Mouse (Mus musculus) heart, adult 2 months (tissue): ENCODE data around the gene Fam76b. TPM values are rescaled to one million over a fixed set of nuclear protein-coding genes. Genes with fewer than 3 reads are reported as not detected.

Experiments
- DNase-seq, 2 experiments: peaks; one replicate each; pipeline ENCODE4 v3.0.0; 2021
- H3K27ac ChIP-seq: fragments of 200-600 bp; 2 replicates; pipeline ENCODE4 v1.8.1; 2022
- H3K27me3 ChIP-seq: fragments of 200-500 bp; 2 replicates; pipeline ENCODE4 v1.6.1; 2012; ENCODE audit warnings: mild to moderate bottlenecking, low read length, inconsistent platforms, mixed read lengths; ENCODE audit not compliant: control insufficient read depth, insufficient read depth
- H3K36me3 ChIP-seq: fragments of 200-500 bp; 2 replicates; pipeline ENCODE4 v1.6.1; 2012; ENCODE audit warnings: low read length, inconsistent platforms; ENCODE audit not compliant: control insufficient read depth, insufficient read depth
- H3K4me1 ChIP-seq: fragments of 200-500 bp; 2 replicates; pipeline ENCODE4 v1.6.1; 2011; ENCODE audit warnings: low read length; ENCODE audit not compliant: control insufficient read depth, insufficient read depth
- H3K4me3 ChIP-seq: fragments of 200-600 bp; 2 replicates; pipeline ENCODE4 v1.8.1; 2022
- H3K79me2 ChIP-seq: fragments of 200-500 bp; replicated peaks from 2 replicates; pipeline ENCODE4 v1.6.1; 2012; ENCODE audit warnings: mild to moderate bottlenecking, inconsistent platforms, low read length, moderate library complexity, mixed read lengths; ENCODE audit not compliant: control insufficient read depth, insufficient read depth
- H3K9ac ChIP-seq: fragments of 200-500 bp; 2 replicates; pipeline ENCODE4 v1.6.1; 2012; ENCODE audit warnings: low read depth, mild to moderate bottlenecking, control low read depth, inconsistent platforms, low read length, mixed read lengths
- CTCF ChIP-seq: fragments of 200-600 bp; IDR thresholded peaks from 2 replicates; pipeline ENCODE4 v1.8.1; 2022; ENCODE audit warnings: antibody characterized with exemption, mild to moderate bottlenecking, moderate library complexity
- EP300 ChIP-seq: fragments of 200-500 bp; IDR thresholded peaks from 2 replicates; pipeline ENCODE4 v1.6.1; 2011; ENCODE audit warnings: low read depth, low read length, control low read depth; ENCODE audit not compliant: insufficient read depth
- POLR2A ChIP-seq: fragments of 200-500 bp; IDR thresholded peaks from 2 replicates; pipeline ENCODE4 v1.6.1; 2011; ENCODE audit warnings: mild to moderate bottlenecking, low read depth, low read length, control low read depth; ENCODE audit not compliant: insufficient read depth
- WGBS: fragments of 180-500 bp; shearing (Covaris S2); methylation state at CpG from one replicate; pipeline ENCODE4 v1.1.7; 2018; 5-methylcytosine and 5-hydroxymethylcytosine counted together
- intact Hi-C: fragments of 180-260 bp; cut with DNase I; formaldehyde crosslinking; loops from one replicate; pipeline ENCODE4 v1.15.1; 2025
- polyA plus RNA-seq: library from polyadenylated mRNA; depleted of rRNA; stranded (reverse); fragments of >200 nt; gene quantifications from 2 replicates; pipeline ENCODE4 v1.2.3, GENCODE M21; 2012; rRNA removed
- total RNA-seq, 2 experiments: library from RNA; stranded (reverse); gene quantifications; 2 replicates each; pipeline ENCODE4 v1.2.3; 2021

Fam76b gene
- total and polyA plus RNA-seq, 3 experiments, result 3.7 to 7.6 (median 7.1) TPM

- WGBS, result 55% methylated on average over 5 of the region's 5 CpGs
- Histone ChIP-seq H3K4me3 (no peak overlapping the region), H3K36me3 (no peaks in the 10 kb centered on the region), H3K27me3 (no peaks in the 10 kb centered on the region), H3K9ac (no peak overlapping the region), H3K4me1 (no peaks in the 10 kb centered on the region), H3K79me2 (no peaks in the 10 kb centered on the region), H3K27ac (no peak overlapping the region)
- DNase-seq, result no peak
- no peak for TF ChIP-seq POLR2A
- TF ChIP-seq CTCF, result no peak
- TF ChIP-seq EP300, result no peak
- intact Hi-C loops, result no loop called here
These were observed 76.7 kb downstream of the Fam76b start for GRCm38 (mm10) chr9:13904091-13904779.

Other genes starting within 250 kb of the Fam76b start
- gene Mtmr2, start 79.3 kb upstream of the Fam76b start, total RNA-seq, result 10 to 100 TPM; 19.6 to 22.4 TPM
- gene Mtmr2, start 79.3 kb upstream of the Fam76b start, polyA plus RNA-seq, result 7.2 and 12.7 TPM in 2 replicates
- 10 to 100 TPM in 1 of 2 experiments, 1 to 10 TPM in 1; 9.0 to 11.8 TPM for gene Cep57, start 609 bp upstream of the Fam76b start, total RNA-seq
- gene Cep57, start 609 bp upstream of the Fam76b start, polyA plus RNA-seq, result 4.8 and 9.0 TPM in 2 replicates